Mouse (Mus musculus) layer of hippocampus, adult 18-20 months (tissue): ENCODE measurements at regions not wholly inside any gene's neighbourhood (a gene's known extent, or its start where the extent isn't known, plus 50 kb on each side); places are given as distances from the start of the nearest gene placed in this dataset.

Source experiments
- DNase-seq, 2 experiments: peaks; one replicate each; pipeline ENCODE4 v3.0.0; 2022; ENCODE audit warnings: low spot score in 2 of 2

GRCm38 (mm10) chr13:81852309-81852978, 69.6 kb downstream of the Cetn3 start:
- DNase-seq, result no peak

- DNase-seq, result peak; percentile 39 to 73
These were observed 73.2 kb downstream of the Cetn3 start for GRCm38 (mm10) chr13:81856072-81856471.

GRCm38 (mm10) chr13:81860683-81861082, 77.8 kb downstream of the Cetn3 start:
- no peak for DNase-seq

GRCm38 (mm10) chr13:81861886-81862600, 79.2 kb downstream of the Cetn3 start:
- peak in 1 of 2 experiments; percentile 45 for DNase-seq

- DNase-seq, result no peak
These were observed 88.3 kb downstream of the Cetn3 start for GRCm38 (mm10) chr13:81871226-81871625.

- no peak for DNase-seq
These were observed 103.0 kb downstream of the Cetn3 start for GRCm38 (mm10) chr13:81885879-81886278.

- no peak for DNase-seq
These were observed 147.4 kb downstream of the Cetn3 start for GRCm38 (mm10) chr13:81930266-81930665.

GRCm38 (mm10) chr13:81931199-81931598, 148.3 kb downstream of the Cetn3 start:
- no peak for DNase-seq

- no peak for DNase-seq
These were observed 154.2 kb downstream of the Cetn3 start for GRCm38 (mm10) chr13:81937061-81937460.

- DNase-seq, result peak; percentile 73 to 91
These were observed 161.2 kb downstream of the Cetn3 start for GRCm38 (mm10) chr13:81944047-81944446.

GRCm38 (mm10) chr13:81944469-81944868, 161.6 kb downstream of the Cetn3 start:
- DNase-seq, result no peak

- DNase-seq, result peak in 1 of 2 experiments; percentile 7
These were observed 162.9 kb downstream of the Cetn3 start for GRCm38 (mm10) chr13:81945741-81946140.

GRCm38 (mm10) chr13:81965431-81965830, 182.6 kb downstream of the Cetn3 start:
- no peak for DNase-seq

GRCm38 (mm10) chr13:81975878-81976277, 193.0 kb downstream of the Cetn3 start:
- no peak for DNase-seq

- DNase-seq, result no peak
These were observed 195.1 kb downstream of the Cetn3 start for GRCm38 (mm10) chr13:81978003-81978402.

GRCm38 (mm10) chr13:81979289-81979688, 196.4 kb downstream of the Cetn3 start:
- DNase-seq, result no peak

GRCm38 (mm10) chr13:81980094-81980493, 197.2 kb downstream of the Cetn3 start:
- peak; percentile 15 to 57 for DNase-seq

- no peak for DNase-seq
These were observed 199.6 kb downstream of the Cetn3 start for GRCm38 (mm10) chr13:81982491-81982890.

GRCm38 (mm10) chr13:82000681-82001212, 217.9 kb downstream of the Cetn3 start:
- DNase-seq, result no peak

- no peak for DNase-seq
These were observed 223.3 kb downstream of the Cetn3 start for GRCm38 (mm10) chr13:82005929-82006726.

GRCm38 (mm10) chr13:82007222-82007621, 224.3 kb downstream of the Cetn3 start:
- DNase-seq, result no peak

GRCm38 (mm10) chr13:82039623-82040022, 256.7 kb downstream of the Cetn3 start:
- DNase-seq, result no peak
